Mouse (Mus musculus) ovary, adult 18-20 months (tissue): ENCODE data around the gene Lrfn1.
A peak's percentile ranks its signal among the peaks of the same experiment; 100 is the strongest.
"Not testable (repeated sequence)": the region's sequence is repeated elsewhere in the genome, so short reads cannot be mapped to it uniquely, and the experiment has no call there.

Experiments
- DNase-seq: peaks from one replicate; pipeline ENCODE4 v3.0.0; 2022; ENCODE audit warnings: low spot score, mixed read lengths

Gene Lrfn1

GRCm38 (mm10) chr7:28447101-28447830, 4.5 kb upstream of the Lrfn1 start:
- no peak for DNase-seq

- DNase-seq: no peak
These were observed 3.6 kb upstream of the Lrfn1 start for GRCm38 (mm10) chr7:28447865-28448820.

- DNase-seq: no peak
These were observed 703 bp downstream of the Lrfn1 start for GRCm38 (mm10) chr7:28452361-28453005.

- no peak for DNase-seq
These were observed 8.6 kb downstream of the Lrfn1 start for GRCm38 (mm10) chr7:28460361-28460760.

GRCm38 (mm10) chr7:28462769-28463168, 11.0 kb downstream of the Lrfn1 start:
- DNase-seq: no peak

- DNase-seq: peak; percentile 41
These were observed 12.8 kb downstream of the Lrfn1 start for GRCm38 (mm10) chr7:28464416-28465212.

- DNase-seq: no peak
These were observed 15.0 kb downstream of the Lrfn1 start for GRCm38 (mm10) chr7:28466721-28467212.

- peak; percentile 33 for DNase-seq
These were observed 15.5 kb downstream of the Lrfn1 start for GRCm38 (mm10) chr7:28467213-28467751.

- DNase-seq: no peak
These were observed 24.4 kb downstream of the Lrfn1 start for GRCm38 (mm10) chr7:28476191-28476590.

- no peak for DNase-seq
These were observed 25.6 kb downstream of the Lrfn1 start for GRCm38 (mm10) chr7:28477363-28477762.

GRCm38 (mm10) chr7:28478854-28479253, 27.1 kb downstream of the Lrfn1 start:
- no peak for DNase-seq

GRCm38 (mm10) chr7:28482854-28483253, 31.1 kb downstream of the Lrfn1 start:
- no peak for DNase-seq

- no peak for DNase-seq
These were observed 32.4 kb downstream of the Lrfn1 start for GRCm38 (mm10) chr7:28484192-28484591.

- no peak for DNase-seq
These were observed 36.3 kb downstream of the Lrfn1 start for GRCm38 (mm10) chr7:28488030-28488491.

- no peak for DNase-seq
These were observed 38.6 kb downstream of the Lrfn1 start for GRCm38 (mm10) chr7:28490410-28490809.

GRCm38 (mm10) chr7:28490903-28491302, 39.1 kb downstream of the Lrfn1 start:
- DNase-seq: no peak

- DNase-seq: no peak
These were observed 40.5 kb downstream of the Lrfn1 start for GRCm38 (mm10) chr7:28492310-28492709.

GRCm38 (mm10) chr7:28495426-28495825, 43.6 kb downstream of the Lrfn1 start:
- DNase-seq: no peak

- no peak for DNase-seq
These were observed 53.8 kb downstream of the Lrfn1 start for GRCm38 (mm10) chr7:28505585-28505984.

GRCm38 (mm10) chr7:28509121-28509520, 57.3 kb downstream of the Lrfn1 start:
- not testable (repeated sequence) for DNase-seq

- DNase-seq: not testable (repeated sequence)
These were observed 58.7 kb downstream of the Lrfn1 start, which contains the start of gene Ifnl2 for GRCm38 (mm10) chr7:28510405-28510974. Ifnl2 (minus strand) TSS chr7:28510455.
